Mouse (Mus musculus) CH12.LX (cell line): ENCODE measurements around the gene Mars2.

ENCODE experiments used
- CTCF ChIP-seq, 2 experiments: IDR thresholded peaks in 1 of 2; conservative IDR thresholded peaks in 1 of 2; 2 replicates each; pipeline ENCODE4 v1.5.1; 2011 to 2012; ENCODE audit warnings: low read depth in 2 of 2, low read length in 2 of 2, improper control_type of control experiment in 1 of 2, inconsistent platforms in 1 of 2, mild to moderate bottlenecking in 1 of 2, moderate library complexity in 1 of 2
- ELF1 ChIP-seq: IDR thresholded peaks from 2 replicates; pipeline ENCODE4 v1.6.1; 2014; ENCODE audit warnings: low read depth, mild to moderate bottlenecking, inconsistent platforms, low read length, improper control_type of control experiment
- KAT2A ChIP-seq: IDR thresholded peaks from 2 replicates; pipeline ENCODE4 v1.6.1; 2012; ENCODE audit warnings: low read length, improper control_type of control experiment, inconsistent platforms; ENCODE audit not compliant: insufficient replicate concordance
- MAX ChIP-seq: IDR thresholded peaks from 2 replicates; pipeline ENCODE4 v1.6.1; 2011; ENCODE audit warnings: low read length, improper control_type of control experiment
- NELFE ChIP-seq: IDR thresholded peaks from 2 replicates; pipeline ENCODE4 v1.6.1; 2011; ENCODE audit warnings: low read depth, low read length, improper control_type of control experiment
- PAX5 ChIP-seq: IDR thresholded peaks from 2 replicates; pipeline ENCODE4 v1.6.1; 2012; ENCODE audit warnings: low read length, inconsistent platforms, mixed read lengths
- POLR2A ChIP-seq: IDR thresholded peaks from 2 replicates; pipeline ENCODE4 v1.6.1; 2011; ENCODE audit warnings: low read depth, mild to moderate bottlenecking, improper control_type of control experiment, low read length
- ZC3H11A ChIP-seq: IDR thresholded peaks from 2 replicates; pipeline ENCODE4 v1.6.1; 2012; ENCODE audit warnings: low read depth, mild to moderate bottlenecking, inconsistent platforms, low read length, improper control_type of control experiment
- ZMIZ1 ChIP-seq: IDR thresholded peaks from 2 replicates; pipeline ENCODE4 v1.6.1; 2012; ENCODE audit warnings: low read depth, mild to moderate bottlenecking, inconsistent platforms, low read length, improper control_type of control experiment

- TF ChIP-seq CTCF (conservative IDR thresholded peaks at IDR 0.05 in 1 of 2, IDR thresholded peaks at IDR 0.05 in 1 of 2; ENCODE audit: low read depth in 2 of 2, low read length in 2 of 2) (no peak), ZC3H11A (no peak), PAX5 (no peak), NELFE (no peak), KAT2A (no peak), MAX (no peak), POLR2A (no peak), ELF1 (no peak), ZMIZ1 (no peak)
Measured at GRCm38 (mm10) chr1:55228256-55228884, 8.6 kb upstream of the Mars2 start.
